Mouse (Mus musculus) intestine, postnatal 0 days (tissue): ENCODE data around the gene Sp7. TPM values are rescaled to one million over a fixed set of nuclear protein-coding genes. Genes with fewer than 3 reads are reported as not detected.

Experiments used
- ATAC-seq: fragments of 200-750 bp; cut with Nextera tagmentation; 2 replicates; pipeline ENCODE4 v1.8.0; 2017; ENCODE audit warnings: mild to moderate bottlenecking, moderate TSS enrichment, moderate library complexity
- H3K27ac ChIP-seq: fragments of 300-500 bp; sonication (generic); 2 replicates; pipeline ENCODE4 v1.5.1; 2014; ENCODE audit warnings: mild to moderate bottlenecking, low read depth, low read length, moderate library complexity
- H3K27me3 ChIP-seq: fragments of 300-500 bp; sonication (generic); replicated peaks from 2 replicates; pipeline ENCODE4 v1.6.1; 2014; ENCODE audit warnings: low read length, mixed read lengths; ENCODE audit not compliant: control insufficient read depth, insufficient read depth
- H3K36me3 ChIP-seq: fragments of 300-500 bp; sonication (generic); 2 replicates; pipeline ENCODE4 v1.6.1; 2014; ENCODE audit warnings: mild to moderate bottlenecking, moderate library complexity; ENCODE audit not compliant: control insufficient read depth, insufficient read depth
- H3K4me1 ChIP-seq: fragments of 300-500 bp; sonication (generic); replicated peaks from 2 replicates; pipeline ENCODE4 v1.6.1; 2014; ENCODE audit warnings: antibody characterized with exemption, low read length, mixed read lengths; ENCODE audit not compliant: control insufficient read depth, insufficient read depth
- H3K4me2 ChIP-seq: fragments of 300-500 bp; sonication (generic); replicated peaks from 2 replicates; pipeline ENCODE4 v1.6.1; 2014; ENCODE audit warnings: low read depth, mild to moderate bottlenecking, moderate library complexity
- H3K4me3 ChIP-seq: fragments of 300-500 bp; sonication (generic); 2 replicates; pipeline ENCODE4 v1.5.1; 2014; ENCODE audit warnings: low read depth, low read length
- H3K9ac ChIP-seq: fragments of 300-500 bp; sonication (generic); 2 replicates; pipeline ENCODE4 v1.6.1; 2014; ENCODE audit warnings: mild to moderate bottlenecking, low read depth, low read length
- H3K9me3 ChIP-seq: fragments of 300-500 bp; sonication (generic); 2 replicates; pipeline ENCODE4 v1.6.1; 2016; ENCODE audit warnings: mixed run types; ENCODE audit not compliant: control insufficient read depth
- CTCF ChIP-seq: sonication (generic); IDR thresholded peaks from 2 replicates; pipeline ENCODE4 v1.5.1; 2016; ENCODE audit warnings: low read depth, mild to moderate bottlenecking, control low read depth, antibody characterized with exemption, moderate library complexity
- WGBS: fragments of 180-500 bp; shearing (Covaris S2); extraction: QIAGEN DNeasy Blood & Tissue Kit; methylation state at CpG from one replicate; pipeline ENCODE4 v1.1.7; 2014; 5-methylcytosine and 5-hydroxymethylcytosine counted together
- polyA plus RNA-seq: library from polyadenylated mRNA; unstranded; fragments of >200 nt; fragmentation: Nextera tagmentation; extraction: Ambion mirVana; gene quantifications from 2 replicates; pipeline ENCODE4 v1.2.1, GENCODE M21; 2015

Sp7 gene
- polyA plus RNA-seq, 1 experiment from 2014 or later = 0.14 TPM

DNA sequence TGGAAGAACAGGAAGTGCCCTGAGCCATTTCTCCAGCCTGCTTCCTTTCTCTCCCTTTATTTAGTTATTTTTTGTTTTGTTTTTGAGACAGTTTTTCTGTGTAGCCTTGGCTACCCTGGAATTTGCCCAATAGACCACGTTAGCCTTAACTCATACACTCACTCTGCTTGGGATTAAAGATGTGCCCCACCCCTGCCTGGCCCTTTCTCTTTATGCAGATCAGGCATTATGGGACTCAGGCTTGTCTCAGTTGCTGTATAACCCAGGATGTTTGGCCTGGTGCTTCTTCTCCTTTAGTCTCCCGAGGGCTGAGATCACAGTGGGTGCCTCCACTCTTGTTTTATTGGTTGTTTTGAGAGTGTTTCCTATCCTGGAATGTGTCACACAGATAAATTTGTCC is 25.5 kb upstream of the Sp7 start:
- no peak for TF ChIP-seq CTCF
- Histone ChIP-seq H3K4me2 (no peak overlapping the region), H3K4me1 (peaks cover 8% of the 10 kb centered on the region; the same call in 1 of the 2 replicates), H3K9me3 (no peaks in the 10 kb centered on the region), H3K4me3 (no peak overlapping the region), H3K27ac (0 out of 2 replicates have a peak overlapping the region, but pooled peaks have one; percentile 76), H3K36me3 (no peaks in the 10 kb centered on the region), H3K27me3 (no peaks in the 10 kb centered on the region), H3K9ac (no peak overlapping the region)
- ATAC-seq = no peak
- WGBS = 33% methylated on average over 2 of the region's 2 CpGs

DNA sequence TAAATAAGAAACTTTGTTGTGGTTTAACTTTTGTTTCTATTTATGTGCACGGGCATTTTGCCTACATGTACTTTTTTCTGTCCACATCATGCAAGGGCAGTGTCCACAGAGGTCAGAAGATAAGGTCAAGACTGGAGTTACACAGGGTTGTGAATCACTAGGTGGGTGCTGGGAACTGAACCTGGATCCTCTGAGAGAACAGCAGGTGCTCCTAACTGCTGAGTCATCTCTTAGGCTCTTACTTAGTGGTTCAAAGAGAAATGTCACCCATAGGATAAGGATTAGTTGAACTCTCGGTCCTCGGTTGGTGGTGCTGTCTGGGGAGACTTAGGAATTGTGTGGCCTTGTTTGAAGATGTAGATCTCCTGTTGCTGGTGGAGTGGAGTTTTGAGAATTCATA is 22.0 kb upstream of the Sp7 start:
- no peak for TF ChIP-seq CTCF
- Histone ChIP-seq H3K27me3 (no peaks in the 10 kb centered on the region), H3K9me3 (no peaks in the 10 kb centered on the region), H3K27ac (no peak overlapping the region), H3K36me3 (no peaks in the 10 kb centered on the region), H3K4me2 (no peak overlapping the region), H3K4me1 (0 out of 2 replicates have a peak, but pooled peaks cover 4% of the 10 kb centered on the region), H3K9ac (no peak overlapping the region), H3K4me3 (no peak overlapping the region)
- no peak for ATAC-seq
- WGBS = 81% methylated on average over 3 of the region's 3 CpGs

DNA sequence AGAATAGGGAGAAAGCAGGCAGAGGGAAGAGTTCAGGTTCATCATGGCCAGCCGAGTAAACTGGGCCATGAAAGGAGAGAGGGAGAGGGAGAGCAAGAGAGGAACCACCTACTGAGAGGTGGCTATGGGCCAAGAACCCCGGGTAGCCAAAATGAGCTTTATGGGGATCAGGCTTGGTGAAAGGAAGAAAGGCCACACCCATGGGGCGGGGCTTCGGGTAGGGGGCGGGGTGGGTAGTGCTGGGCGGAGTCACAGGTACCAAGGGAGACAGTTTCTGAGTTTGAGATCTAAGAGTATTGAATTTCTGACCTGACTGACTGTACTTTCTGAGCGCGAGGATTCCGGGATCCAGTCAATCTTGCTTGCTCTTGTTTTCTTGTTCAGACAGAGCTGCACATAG is 19.7 kb upstream of the Sp7 start:
- WGBS = 47% methylated on average over 9 of the region's 9 CpGs
- Histone ChIP-seq H3K9ac (no peak overlapping the region), H3K4me2 (no peak overlapping the region), H3K4me3 (no peak overlapping the region), H3K27me3 (no peaks in the 10 kb centered on the region), H3K27ac (no peak overlapping the region), H3K36me3 (no peaks in the 10 kb centered on the region), H3K4me1 (no peaks in the 10 kb centered on the region), H3K9me3 (no peaks in the 10 kb centered on the region)
- ATAC-seq = no peak
- no peak for TF ChIP-seq CTCF

DNA sequence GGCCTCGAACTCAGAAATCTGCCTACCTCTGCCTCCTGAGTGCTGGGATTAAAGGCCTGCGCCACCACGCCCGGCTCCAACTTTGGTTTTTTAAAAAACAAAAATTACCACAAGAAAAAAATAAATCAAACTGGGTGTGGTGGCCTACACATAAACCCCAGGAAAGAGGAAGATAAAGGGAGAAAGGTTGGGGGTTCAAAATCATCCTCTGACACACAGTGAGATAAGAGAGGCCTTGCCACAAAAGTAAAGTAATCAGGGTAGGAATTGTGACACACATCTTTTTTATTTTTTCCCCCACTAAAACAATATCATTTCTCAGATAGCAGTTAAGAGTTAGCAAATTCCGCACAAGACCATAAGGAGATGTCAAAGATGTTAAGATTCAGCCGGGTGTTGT is 16.7 kb upstream of the Sp7 start:
- Histone ChIP-seq H3K4me3 (no peak overlapping the region), H3K36me3 (no peaks in the 10 kb centered on the region), H3K4me2 (no peak overlapping the region), H3K27ac (no peak overlapping the region), H3K9ac (no peak overlapping the region), H3K9me3 (no peaks in the 10 kb centered on the region), H3K27me3 (no peaks in the 10 kb centered on the region), H3K4me1 (no peaks in the 10 kb centered on the region)
- no peak for TF ChIP-seq CTCF
- WGBS = 91% methylated on average over 6 of the region's 6 CpGs
- no peak for ATAC-seq

DNA sequence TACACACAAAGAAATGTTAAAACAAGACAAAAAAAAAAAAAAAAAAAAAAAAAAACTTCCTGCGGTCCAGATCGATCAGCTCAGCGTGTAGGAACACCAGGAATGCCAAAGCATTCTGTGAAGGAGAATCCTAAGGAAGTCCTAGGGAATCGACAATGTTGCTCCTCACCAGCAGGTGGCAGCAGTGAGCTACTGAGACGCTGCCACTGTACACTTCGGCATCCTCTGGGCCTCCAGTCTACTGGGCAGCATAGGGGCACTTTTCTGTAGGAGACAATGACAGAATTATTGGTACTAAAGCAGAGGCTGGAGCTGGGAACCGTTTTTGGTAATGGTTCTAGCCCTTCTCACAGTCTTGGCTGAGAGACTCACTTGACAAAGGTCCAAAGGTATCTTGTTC is 14.6 kb upstream of the Sp7 start:
- peak overlapping the region; percentile 30 for H3K4me2 ChIP-seq
- H3K4me3 ChIP-seq = no peak overlapping the region
- H3K27ac ChIP-seq = no peak overlapping the region
- peak; percentile 98 for TF ChIP-seq CTCF
- 0 out of 2 replicates have a peak, but pooled peaks cover under 1% of the 10 kb centered on the region for H3K4me1 ChIP-seq
- 1% methylated on average over 7 of the region's 7 CpGs for WGBS
- H3K36me3 ChIP-seq = no peaks in the 10 kb centered on the region
- no peak overlapping the region for H3K9ac ChIP-seq
- H3K9me3 ChIP-seq = no peaks in the 10 kb centered on the region
- H3K27me3 ChIP-seq = no peaks in the 10 kb centered on the region
- peak; percentile 79 for ATAC-seq

DNA sequence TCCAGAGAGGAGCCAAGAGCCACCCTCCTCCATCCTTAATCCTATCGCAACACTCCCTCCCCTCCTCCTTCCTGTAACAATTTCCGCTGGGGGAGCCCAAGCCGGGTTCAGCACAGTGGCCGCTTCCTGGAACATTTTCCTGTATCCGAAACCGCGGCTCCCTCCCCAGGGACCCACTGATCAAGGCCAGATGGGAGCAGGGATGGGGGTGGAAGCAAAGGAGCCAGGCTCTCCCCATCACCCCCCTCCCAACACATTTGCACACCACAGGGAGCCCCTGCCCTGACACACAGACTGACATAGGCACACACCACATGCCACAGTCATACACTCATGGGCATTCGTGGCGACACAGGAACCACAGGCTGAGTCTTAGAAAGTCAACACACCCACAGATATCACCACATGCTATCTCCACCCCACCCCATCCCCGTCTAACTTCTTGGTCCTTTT is 10.9 kb upstream of the Sp7 start:
- WGBS = 15% methylated on average over 10 of the region's 10 CpGs
- H3K4me3 ChIP-seq = no peak overlapping the region
- no peak overlapping the region for H3K9ac ChIP-seq

DNA sequence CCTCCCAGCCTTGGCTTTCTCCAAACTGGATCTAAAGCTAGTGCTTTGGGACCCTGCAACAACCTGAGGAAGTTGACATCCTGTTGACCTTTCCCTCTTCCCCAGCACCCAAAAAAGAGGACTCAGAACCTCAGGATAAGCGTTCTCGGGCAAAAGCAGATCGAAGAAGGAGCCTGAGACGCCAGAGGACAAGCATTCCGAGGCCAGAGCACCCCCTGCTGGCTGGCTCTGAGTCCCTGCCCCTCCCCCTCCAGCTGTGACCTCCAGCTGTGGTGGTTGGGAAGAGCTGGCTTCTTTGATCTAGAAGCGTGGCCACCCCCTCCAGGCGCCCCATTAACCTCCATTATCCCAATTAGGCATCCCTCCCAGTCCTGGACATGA is 10.2 kb upstream of the Sp7 start:
- Histone ChIP-seq H3K27ac (peak overlapping the region; percentile 35; the same call in 1 of the 2 replicates), H3K27me3 (no peaks in the 10 kb centered on the region), H3K4me1 (0 out of 2 replicates have a peak, but pooled peaks cover 4% of the 10 kb centered on the region), H3K9me3 (no peaks in the 10 kb centered on the region), H3K9ac (peak overlapping the region; percentile 58), H3K4me2 (peak overlapping the region; percentile 99), H3K36me3 (no peaks in the 10 kb centered on the region), H3K4me3 (peak overlapping the region; percentile 66)
- TF ChIP-seq CTCF = peak; percentile 97
- WGBS = 0% methylated on average over 7 of the region's 7 CpGs
- ATAC-seq = peak; percentile 68

More for the DNA sequence above, 10.9 kb upstream of the Sp7 start:
- no peak for TF ChIP-seq CTCF
- Histone ChIP-seq H3K36me3 (no peaks in the 10 kb centered on the region), H3K4me1 (0 out of 2 replicates have a peak, but pooled peaks cover 4% of the 10 kb centered on the region), H3K9me3 (no peaks in the 10 kb centered on the region), H3K27ac (peak overlapping the region; percentile 50), H3K4me2 (peak overlapping the region; percentile 99), H3K27me3 (no peaks in the 10 kb centered on the region)
- no peak for ATAC-seq
